Mouse (Mus musculus) limb, embryonic 10.5 days (tissue): ENCODE data around the gene Hp1bp3. TPM values are rescaled to one million over a fixed set of nuclear protein-coding genes. Genes with fewer than 3 reads are reported as not detected.

Experiments
- DNase-seq: peaks from one replicate; pipeline ENCODE4 v3.0.0-alpha.2; 2017; ENCODE audit warnings: low spot score
- H3K27ac ChIP-seq: fragments of 300-500 bp; sonication (generic); 2 replicates; pipeline ENCODE4 v1.5.1; 2016; ENCODE audit warnings: mild to moderate bottlenecking
- H3K27me3 ChIP-seq: fragments of 300-500 bp; sonication (generic); 2 replicates; pipeline ENCODE4 v1.6.1; 2016; ENCODE audit warnings: low read depth, mild to moderate bottlenecking; ENCODE audit not compliant: poor library complexity, severe bottlenecking
- H3K36me3 ChIP-seq: fragments of 300-500 bp; sonication (generic); 2 replicates; pipeline ENCODE4 v1.6.1; 2016; ENCODE audit warnings: mild to moderate bottlenecking, moderate library complexity
- H3K4me1 ChIP-seq: fragments of 300-500 bp; sonication (generic); 2 replicates; pipeline ENCODE4 v1.6.1; 2016
- H3K4me3 ChIP-seq: fragments of 300-500 bp; sonication (generic); 2 replicates; pipeline ENCODE4 v1.5.1; 2016; ENCODE audit warnings: mild to moderate bottlenecking, moderate library complexity
- H3K9me3 ChIP-seq: fragments of 300-500 bp; sonication (generic); replicated peaks from 2 replicates; pipeline ENCODE4 v1.6.1; 2016; ENCODE audit warnings: mild to moderate bottlenecking
- WGBS: fragments of 180-500 bp; shearing (Covaris S2); methylation state at CpG from one replicate; pipeline ENCODE4 v1.1.7; 2016; 5-methylcytosine and 5-hydroxymethylcytosine counted together
- polyA plus RNA-seq: library from polyadenylated mRNA; unstranded; fragments of >200 nt; fragmentation: Nextera tagmentation; extraction: Ambion mirVana; gene quantifications from 2 replicates; pipeline ENCODE4 v1.2.1, GENCODE M21; 2016

Gene Hp1bp3
- polyA plus RNA-seq, 1 experiment from 2014 or later: 163 TPM

GRCm38 (mm10) chr4:138246756-138247665 is 30.9 kb downstream of the Hp1bp3 start:
- H3K4me3 ChIP-seq: no peak overlapping the region
- 77% methylated on average over 27 of the region's 27 CpGs for WGBS
- peaks cover 59% of the 10 kb centered on the region for H3K36me3 ChIP-seq
- no peak for DNase-seq
- no peaks in the 10 kb centered on the region for H3K9me3 ChIP-seq
- peaks cover 30% of the 10 kb centered on the region for H3K4me1 ChIP-seq
- H3K27ac ChIP-seq: no peak overlapping the region
- H3K27me3 ChIP-seq: peaks cover 44% of the 10 kb centered on the region

GRCm38 (mm10) chr4:138250088-138250960 is 34.2 kb downstream of the Hp1bp3 start, which contains the start of the genes Sh2d5 and Kif17:
Gene Sh2d5 (plus strand): TSS chr4:138250403.
Gene Kif17 (plus strand): TSS chr4:138250435.
- DNase-seq: peak; percentile 92
- Histone ChIP-seq H3K4me1 (peaks cover 47% of the 10 kb centered on the region), H3K27me3 (peaks cover 77% of the 10 kb centered on the region), H3K36me3 (peaks cover 29% of the 10 kb centered on the region), H3K27ac (peak within 1 kb of the TSS; percentile 83), H3K4me3 (peak within 1 kb of the TSS; percentile 72), H3K9me3 (no peaks in the 10 kb centered on the region)
- WGBS: under 1% methylated on average over 71 of the region's 74 CpGs

GRCm38 (mm10) chr4:138251819-138252218 is 35.7 kb downstream of the Hp1bp3 start:
- DNase-seq: peak; percentile 83
- peak overlapping the region; percentile 72 for H3K4me3 ChIP-seq
- peaks cover 92% of the 10 kb centered on the region for H3K27me3 ChIP-seq
- peaks cover 14% of the 10 kb centered on the region for H3K36me3 ChIP-seq
- peak overlapping the region; percentile 83 for H3K27ac ChIP-seq
- no peaks in the 10 kb centered on the region for H3K9me3 ChIP-seq
- WGBS: 0% methylated on average over 14 of the region's 14 CpGs
- peaks cover 47% of the 10 kb centered on the region for H3K4me1 ChIP-seq

- DNase-seq: peak; percentile 63
- Histone ChIP-seq H3K9me3 (no peaks in the 10 kb centered on the region), H3K27me3 (peaks cover 94% of the 10 kb centered on the region), H3K4me1 (peaks cover 47% of the 10 kb centered on the region), H3K27ac (peak overlapping the region; percentile 83), H3K4me3 (peak overlapping the region; percentile 72), H3K36me3 (peaks cover 10% of the 10 kb centered on the region)
- whole genome bisulfite sequencing: 6% methylated on average over 5 of the region's 5 CpGs
Measured at GRCm38 (mm10) chr4:138252231-138252630, 36.1 kb downstream of the Hp1bp3 start.

GRCm38 (mm10) chr4:138257116-138257687 is 41.1 kb downstream of the Hp1bp3 start:
- Histone ChIP-seq H3K27me3 (peaks cover 91% of the 10 kb centered on the region), H3K36me3 (peaks cover 12% of the 10 kb centered on the region; the same call in 1 of the 2 replicates), H3K4me1 (peaks cover 22% of the 10 kb centered on the region), H3K9me3 (no peaks in the 10 kb centered on the region), H3K27ac (no peak overlapping the region), H3K4me3 (no peak overlapping the region)
- no peak for DNase-seq
- WGBS: 85% methylated on average over 22 of the region's 22 CpGs

GRCm38 (mm10) chr4:138258663-138259062 is 42.6 kb downstream of the Hp1bp3 start:
- H3K27ac ChIP-seq: no peak overlapping the region
- no peak for DNase-seq
- peaks cover 16% of the 10 kb centered on the region for H3K4me1 ChIP-seq
- 82% methylated on average over 7 of the region's 7 CpGs for WGBS
- H3K4me3 ChIP-seq: no peak overlapping the region
- peaks cover 88% of the 10 kb centered on the region for H3K27me3 ChIP-seq
- H3K36me3 ChIP-seq: peaks cover 13% of the 10 kb centered on the region; the same call in 1 of the 2 replicates
- no peaks in the 10 kb centered on the region for H3K9me3 ChIP-seq

- H3K27ac ChIP-seq: no peak overlapping the region
- H3K27me3 ChIP-seq: peaks cover 88% of the 10 kb centered on the region
- WGBS: 84% methylated on average over 5 of the region's 5 CpGs
- peaks cover 15% of the 10 kb centered on the region for H3K4me1 ChIP-seq
- H3K9me3 ChIP-seq: no peaks in the 10 kb centered on the region
- H3K4me3 ChIP-seq: no peak overlapping the region
- H3K36me3 ChIP-seq: peaks cover 13% of the 10 kb centered on the region; the same call in 1 of the 2 replicates
- no peak for DNase-seq
Measured at GRCm38 (mm10) chr4:138259482-138259881, 43.4 kb downstream of the Hp1bp3 start.

- Histone ChIP-seq H3K36me3 (peaks cover 10% of the 10 kb centered on the region; the same call in 1 of the 2 replicates), H3K9me3 (no peaks in the 10 kb centered on the region), H3K27ac (peak overlapping the region; percentile 54)
Measured at GRCm38 (mm10) chr4:138261843-138262681, 46.0 kb downstream of the Hp1bp3 start.

GRCm38 (mm10) chr4:138267869-138268268 is 51.8 kb downstream of the Hp1bp3 start:
- 87% methylated on average over 10 of the region's 10 CpGs for WGBS
- H3K27me3 ChIP-seq: peaks cover 28% of the 10 kb centered on the region
- no peaks in the 10 kb centered on the region for H3K36me3 ChIP-seq
- H3K4me3 ChIP-seq: no peak overlapping the region
- H3K27ac ChIP-seq: no peak overlapping the region
- H3K9me3 ChIP-seq: no peaks in the 10 kb centered on the region
- no peak for DNase-seq
- H3K4me1 ChIP-seq: peaks cover 1% of the 10 kb centered on the region

More at GRCm38 (mm10) chr4:138261843-138262681, 46.0 kb downstream of the Hp1bp3 start:
- peak; percentile 96 for DNase-seq
- H3K4me3 ChIP-seq: peak overlapping the region; percentile 70
- under 1% methylated on average over 72 of the region's 78 CpGs for WGBS
- peaks cover 72% of the 10 kb centered on the region for H3K27me3 ChIP-seq
- H3K4me1 ChIP-seq: peaks cover 15% of the 10 kb centered on the region

- no peak overlapping the region for H3K27ac ChIP-seq
- H3K27me3 ChIP-seq: peaks cover 6% of the 10 kb centered on the region; the same call in 1 of the 2 replicates
- no peak for DNase-seq
- 70% methylated on average over 14 of the region's 14 CpGs for WGBS
- no peaks in the 10 kb centered on the region for H3K36me3 ChIP-seq
- H3K4me3 ChIP-seq: no peak overlapping the region
- H3K4me1 ChIP-seq: no peaks in the 10 kb centered on the region
- no peaks in the 10 kb centered on the region for H3K9me3 ChIP-seq
Measured at GRCm38 (mm10) chr4:138272011-138272997, 56.2 kb downstream of the Hp1bp3 start.

- H3K27me3 ChIP-seq: peaks cover 9% of the 10 kb centered on the region; the same call in 1 of the 2 replicates
- no peaks in the 10 kb centered on the region for H3K36me3 ChIP-seq
- no peaks in the 10 kb centered on the region; the same call in 1 of the 2 replicates for H3K4me1 ChIP-seq
- no peaks in the 10 kb centered on the region for H3K9me3 ChIP-seq
- no peak for DNase-seq
- 79% methylated on average over 7 of the region's 7 CpGs for WGBS
- no peak overlapping the region for H3K4me3 ChIP-seq
- no peak overlapping the region for H3K27ac ChIP-seq
Measured at GRCm38 (mm10) chr4:138278346-138278745, 62.2 kb downstream of the Hp1bp3 start.
